Mouse (Mus musculus) inflammation-experienced regulatory T-cells, adult 6 months (primary cell): Measurements from ENCODE around the gene Gm21887. TPM values are rescaled to one million over a fixed set of nuclear protein-coding genes. Genes with fewer than 3 reads are reported as not detected.
"Not testable (repeated sequence)": the region's sequence is repeated elsewhere in the genome, so short reads cannot be mapped to it uniquely, and the experiment has no call there.

ENCODE experiments used
- ATAC-seq: one replicate; pipeline ENCODE4 v1.8.0; 2017
- polyA plus RNA-seq, 3 experiments: library from polyadenylated mRNA; unstranded; fragments of 100-300 nt; shearing (Covaris generic); gene quantifications; one replicate each; pipeline ENCODE4 v1.2.1; 2017

The Gm21887 gene
- 10 to 100 TPM in 2 of 3 experiments, under 1 TPM in 1; 0.88 to 24.9 (median 14.6) TPM for polyA plus RNA-seq

DNA sequence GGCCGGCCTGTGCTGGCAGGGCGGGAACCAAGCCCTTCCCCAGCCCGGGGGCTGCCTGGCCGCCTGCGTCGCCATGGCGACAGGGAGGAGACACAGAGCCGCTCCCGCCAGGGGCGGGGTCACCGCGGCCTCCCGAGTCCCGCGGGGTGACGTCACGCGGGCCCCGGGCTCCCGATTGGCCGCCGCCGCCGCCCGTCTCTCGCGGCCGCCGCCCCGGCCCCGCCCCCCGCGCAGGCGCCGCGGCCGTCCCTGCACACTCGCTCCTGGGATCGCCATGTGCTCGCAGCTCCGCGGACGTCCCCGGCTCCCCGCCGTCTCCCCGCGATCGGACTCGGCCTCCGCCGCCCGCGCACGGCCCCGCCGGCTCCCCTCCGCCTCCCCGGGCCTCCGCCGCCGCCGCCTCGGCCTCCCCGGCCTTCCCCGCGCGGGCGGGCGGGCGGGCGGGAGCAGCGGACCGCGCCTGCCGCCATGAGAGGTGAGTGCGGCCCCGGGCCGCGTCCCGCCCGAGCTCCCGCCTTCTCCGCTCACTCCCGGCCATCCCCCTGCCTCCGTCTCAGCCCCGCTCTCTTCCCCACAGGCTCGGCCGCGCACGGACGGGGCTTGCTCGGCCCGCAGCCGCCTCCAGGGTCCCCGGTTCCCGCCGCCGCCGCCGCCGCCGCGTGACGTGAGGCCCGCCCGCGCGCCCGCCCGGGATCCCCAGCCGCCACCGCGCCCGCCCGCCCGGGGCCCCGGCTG is at the start of gene Gm21887:
TSS of gene Gm21887 (plus strand) at position 644 of the 735 bp plus-strand sequence.
- peak; percentile 49 for ATAC-seq

- no peak for ATAC-seq
These were observed 40.1 kb upstream of the Gm21887 start for GRCm38 (mm10) chrX:169969337-169969736.

DNA sequence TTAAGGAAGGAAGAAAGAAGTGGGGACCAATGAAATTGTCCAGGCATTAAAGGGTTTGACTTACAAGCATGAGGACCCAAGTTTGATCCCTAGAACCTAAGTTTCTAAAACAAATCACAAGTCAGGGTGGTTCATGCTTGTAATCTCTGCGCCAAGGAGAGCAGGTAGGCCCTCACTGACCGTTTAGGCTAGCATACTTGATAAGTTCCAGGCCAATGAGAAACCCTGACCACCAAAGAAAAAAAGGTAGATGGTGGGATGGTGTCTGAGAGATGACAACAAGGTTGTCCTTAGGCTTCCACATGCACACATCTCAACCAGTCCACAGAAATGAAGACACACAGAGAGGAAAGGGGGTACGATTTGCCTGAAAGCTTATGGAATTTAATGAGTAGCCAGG is 39.7 kb upstream of the Gm21887 start:
- not testable (repeated sequence) for ATAC-seq

- ATAC-seq, result not testable (repeated sequence)
These were observed 38.9 kb upstream of the Gm21887 start for GRCm38 (mm10) chrX:169970546-169970945.

GRCm38 (mm10) chrX:169971562-169971961 is 37.9 kb upstream of the Gm21887 start:
- not testable (repeated sequence) for ATAC-seq

DNA sequence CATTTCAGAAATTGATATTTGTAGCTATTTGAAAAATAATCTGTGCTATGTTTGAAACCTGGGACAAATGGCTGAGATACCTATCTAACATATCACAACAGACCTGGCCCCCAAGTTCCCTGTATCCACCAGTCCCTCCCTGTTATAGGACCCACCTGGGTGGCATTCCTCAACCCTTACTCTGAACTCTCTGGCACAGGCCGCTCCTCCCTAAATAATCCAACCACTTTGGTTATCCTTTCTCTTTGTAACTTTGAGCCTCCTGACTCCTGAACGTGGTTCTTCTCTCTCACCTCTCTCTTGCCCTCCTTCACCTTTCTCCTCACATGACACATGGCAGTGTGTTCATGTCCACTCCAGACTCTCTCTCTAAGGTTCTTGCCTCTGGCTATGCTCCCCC is 37.3 kb upstream of the Gm21887 start:
- ATAC-seq, result not testable (repeated sequence)

DNA sequence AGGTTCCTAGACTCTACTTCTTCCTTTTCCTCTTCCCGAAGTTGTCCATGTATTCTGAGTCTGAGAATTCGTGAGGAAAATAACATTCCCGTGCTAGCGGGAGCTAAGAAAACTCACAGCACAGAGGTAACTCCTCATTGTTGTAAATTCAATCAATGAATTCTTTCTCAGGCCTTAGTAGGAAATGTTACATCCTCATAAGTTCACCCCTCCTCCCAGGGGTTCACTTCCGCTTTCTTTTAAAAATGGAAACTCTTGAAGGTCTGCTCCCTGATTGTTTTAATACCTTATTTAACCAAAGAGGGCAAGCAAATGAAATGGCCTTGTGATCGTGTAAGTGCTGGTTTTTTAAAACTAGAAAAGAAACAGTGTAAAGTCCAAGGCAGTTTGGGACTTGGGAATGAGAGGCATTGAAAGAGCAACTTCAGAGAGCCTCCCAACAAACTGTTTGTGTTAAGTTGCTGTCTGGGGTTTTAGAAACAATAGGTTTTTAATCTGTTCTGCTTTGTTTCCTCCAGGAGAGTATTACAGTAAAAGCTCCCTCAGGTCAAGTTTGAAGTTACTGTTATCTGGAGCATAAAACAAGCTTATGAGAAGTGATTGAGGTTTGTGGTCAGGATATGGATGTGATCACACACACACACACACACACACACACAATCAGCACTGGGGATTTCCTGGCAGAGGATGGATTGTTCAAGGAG is 36.5 kb upstream of the Gm21887 start:
- peak; percentile 75 for ATAC-seq

- ATAC-seq, result not testable (repeated sequence)
These were observed 35.7 kb upstream of the Gm21887 start for GRCm38 (mm10) chrX:169973806-169974205.

- not testable (repeated sequence) for ATAC-seq
These were observed 35.0 kb upstream of the Gm21887 start for GRCm38 (mm10) chrX:169974456-169974855.

DNA sequence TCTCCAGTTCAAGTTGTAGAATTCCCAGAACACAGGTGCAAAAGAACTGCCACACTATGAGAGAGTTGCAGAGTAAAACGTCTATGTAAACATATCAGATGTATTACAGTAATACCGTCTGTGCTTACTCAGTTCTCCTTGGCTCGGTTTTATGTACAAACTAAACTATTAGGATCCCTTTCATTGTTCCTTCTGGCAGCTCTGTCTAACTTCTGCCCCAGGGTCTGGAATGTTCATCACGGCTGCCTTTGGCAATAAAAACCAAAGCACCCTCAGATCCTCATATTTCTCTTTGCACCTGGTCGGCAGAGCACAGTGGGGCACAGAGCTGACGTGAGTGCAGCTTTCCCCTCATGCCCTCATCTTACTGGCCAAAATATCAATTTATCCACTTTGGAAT is 34.5 kb upstream of the Gm21887 start:
- ATAC-seq, result not testable (repeated sequence)

DNA sequence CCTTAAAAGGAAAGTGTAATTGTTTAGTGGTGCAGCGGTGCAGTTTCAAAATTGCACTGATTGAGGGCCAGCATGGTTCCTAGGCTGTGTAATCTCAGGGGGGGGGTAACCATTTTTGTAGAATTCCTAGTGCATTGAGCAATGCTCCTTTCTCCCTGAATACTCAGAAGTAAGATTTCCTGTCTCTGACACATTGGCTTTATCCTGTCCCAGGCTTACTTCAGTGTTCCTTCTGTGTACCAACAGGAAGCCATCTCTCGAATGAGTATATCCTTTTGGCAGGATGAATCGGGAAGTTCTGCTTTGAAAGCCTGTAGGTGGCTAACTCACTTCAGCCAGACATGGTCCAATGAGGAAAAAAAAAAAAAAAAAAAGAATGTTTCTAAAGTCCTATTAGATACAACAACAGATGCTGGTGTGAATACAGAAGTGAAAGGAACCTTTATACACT is 33.8 kb upstream of the Gm21887 start:
- ATAC-seq, result not testable (repeated sequence)

- ATAC-seq, result not testable (repeated sequence)
These were observed 33.1 kb upstream of the Gm21887 start for GRCm38 (mm10) chrX:169976340-169976739.

DNA sequence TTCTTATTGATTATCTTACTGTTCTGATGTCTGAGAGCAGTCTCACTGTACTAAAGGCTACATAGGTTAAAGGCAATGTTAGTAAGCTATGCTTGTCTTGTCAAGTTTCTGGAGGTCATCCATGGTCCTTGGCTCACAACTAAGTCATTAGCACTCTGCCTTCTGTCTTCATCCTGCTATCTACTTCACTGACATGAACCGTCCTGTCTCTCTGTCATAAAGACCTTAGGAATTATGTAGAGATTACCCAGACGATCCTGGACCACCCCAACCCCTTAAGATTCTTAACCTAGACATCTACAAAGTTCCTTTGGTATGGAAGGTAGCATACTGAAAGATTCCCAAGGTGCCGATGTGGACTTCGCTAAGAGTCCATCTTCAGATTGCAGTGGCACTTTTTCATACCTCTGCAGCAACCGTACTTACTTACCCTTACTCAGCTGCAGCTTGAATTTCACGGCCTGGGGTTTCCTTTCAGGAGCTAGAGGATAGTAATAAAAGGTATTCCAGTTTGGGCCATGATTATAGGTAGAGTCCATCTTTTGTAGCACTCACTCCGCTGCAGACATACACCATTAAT is 31.5 kb upstream of the Gm21887 start:
- ATAC-seq, result not testable (repeated sequence)

GRCm38 (mm10) chrX:169978436-169979381 is 30.8 kb upstream of the Gm21887 start:
- peak; percentile 75 for ATAC-seq

GRCm38 (mm10) chrX:169979461-169980202 is 29.8 kb upstream of the Gm21887 start:
- peak; percentile 13 for ATAC-seq

DNA sequence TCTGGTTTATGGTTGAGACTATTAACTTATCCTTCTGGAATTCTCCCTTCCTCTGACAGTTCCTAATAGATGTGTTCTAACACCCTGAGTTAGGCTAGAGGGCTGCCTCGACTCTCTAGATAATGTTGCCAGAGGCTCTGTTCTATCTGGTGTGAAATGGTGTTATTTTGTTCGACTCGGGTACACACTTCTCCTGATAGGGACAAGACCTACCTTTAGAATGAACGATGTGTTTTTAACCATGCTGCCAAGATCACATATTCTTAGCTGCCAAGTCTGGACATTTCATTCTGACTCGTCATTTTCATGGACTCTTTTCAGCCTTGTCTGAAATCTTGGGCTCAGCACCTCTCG is 29.3 kb upstream of the Gm21887 start:
- not testable (repeated sequence) for ATAC-seq

- no peak for ATAC-seq
These were observed 28.6 kb upstream of the Gm21887 start for GRCm38 (mm10) chrX:169980809-169981289.

- not testable (repeated sequence) for ATAC-seq
These were observed 27.7 kb upstream of the Gm21887 start for GRCm38 (mm10) chrX:169981761-169982181.

- ATAC-seq, result not testable (repeated sequence)
These were observed 26.7 kb upstream of the Gm21887 start for GRCm38 (mm10) chrX:169982606-169983400.
